Mouse (Mus musculus) olfactory bulb, adult 2 months (tissue): ENCODE measurements at regions not wholly inside any gene's neighbourhood (a gene's known extent, or its start where the extent isn't known, plus 50 kb on each side); places are given as distances from the start of the nearest gene placed in this dataset.

ENCODE experiments used
- H3K27ac ChIP-seq: fragments of 200-500 bp; 2 replicates; pipeline ENCODE4 v1.5.1; 2012; ENCODE audit warnings: low read depth, low read length; ENCODE audit not compliant: insufficient read depth
- H3K4me1 ChIP-seq: fragments of 200-500 bp; 2 replicates; pipeline ENCODE4 v1.6.1; 2012; ENCODE audit warnings: low read length; ENCODE audit not compliant: control insufficient read depth, insufficient read depth
- H3K4me3 ChIP-seq: fragments of 200-500 bp; 2 replicates; pipeline ENCODE4 v1.5.1; 2012; ENCODE audit warnings: mild to moderate bottlenecking, low read depth, low read length, moderate library complexity; ENCODE audit not compliant: insufficient read depth
- CTCF ChIP-seq: fragments of 200-500 bp; IDR thresholded peaks from 2 replicates; pipeline ENCODE4 v1.5.1; 2012; ENCODE audit warnings: low read depth, mild to moderate bottlenecking, low read length, moderate library complexity; ENCODE audit not compliant: insufficient read depth
- POLR2A ChIP-seq: fragments of 200-500 bp; IDR thresholded peaks from 2 replicates; pipeline ENCODE4 v1.6.1; 2012; ENCODE audit warnings: mild to moderate bottlenecking, low read depth, low read length, moderate library complexity; ENCODE audit not compliant: insufficient read depth
- WGBS: fragments of 180-500 bp; shearing (Covaris S2); methylation state at CpG from one replicate; pipeline ENCODE4 v1.1.7; 2018; 5-methylcytosine and 5-hydroxymethylcytosine counted together

DNA sequence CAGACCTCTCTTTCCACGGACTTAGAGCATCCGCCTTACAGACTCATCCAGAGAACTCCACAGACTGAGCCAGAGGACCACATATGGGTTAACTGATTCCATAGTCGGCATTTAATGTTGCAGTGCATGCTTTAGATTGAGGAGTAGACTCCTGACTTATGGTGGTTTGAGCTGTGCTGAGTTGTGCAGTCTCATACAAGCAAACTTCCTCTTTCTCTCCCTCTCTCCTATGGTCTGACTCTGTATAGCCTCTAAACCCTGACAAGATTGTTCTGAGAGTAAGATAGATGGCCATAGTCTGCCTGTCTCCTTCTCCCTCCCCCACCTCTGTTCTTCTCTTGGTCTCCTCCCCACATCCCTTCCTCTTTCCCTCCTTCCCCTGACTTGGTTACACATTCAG lies 616.0 kb downstream of the Ryr2 start:
- Histone ChIP-seq H3K4me3 (no peak overlapping the region), H3K4me1 (no peaks in the 10 kb centered on the region), H3K27ac (no peak overlapping the region)
- TF ChIP-seq POLR2A: no peak
- no peak for TF ChIP-seq CTCF
- WGBS: 92% methylated on average over 3 of the region's 3 CpGs

DNA sequence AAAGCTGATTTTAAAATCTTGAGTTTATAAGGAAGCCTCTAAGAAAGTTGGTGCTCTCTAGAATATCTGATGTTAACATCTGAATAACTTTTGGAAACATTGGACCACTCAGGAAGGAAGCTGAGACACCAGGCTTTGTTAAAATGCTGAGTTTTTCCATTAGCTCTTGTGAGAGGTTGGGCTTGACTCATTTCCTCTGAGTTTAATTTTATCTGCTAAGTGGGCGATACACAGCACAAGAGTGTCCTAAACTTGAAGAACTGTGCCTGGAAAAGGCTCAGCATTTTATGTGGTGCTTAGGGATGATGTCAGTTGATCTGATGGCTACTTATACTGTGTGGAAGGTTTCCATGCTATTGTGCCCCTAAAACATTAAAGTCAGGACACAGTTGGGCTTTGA lies 623.6 kb downstream of the Ryr2 start:
- H3K4me1 ChIP-seq: no peaks in the 10 kb centered on the region
- no peak overlapping the region for H3K4me3 ChIP-seq
- TF ChIP-seq POLR2A: no peak
- no peak for TF ChIP-seq CTCF
- WGBS: 9% methylated on average over 1 of the region's 1 CpGs
- 0 out of 2 replicates have a peak overlapping the region, but pooled peaks have one; percentile 51 for H3K27ac ChIP-seq

DNA sequence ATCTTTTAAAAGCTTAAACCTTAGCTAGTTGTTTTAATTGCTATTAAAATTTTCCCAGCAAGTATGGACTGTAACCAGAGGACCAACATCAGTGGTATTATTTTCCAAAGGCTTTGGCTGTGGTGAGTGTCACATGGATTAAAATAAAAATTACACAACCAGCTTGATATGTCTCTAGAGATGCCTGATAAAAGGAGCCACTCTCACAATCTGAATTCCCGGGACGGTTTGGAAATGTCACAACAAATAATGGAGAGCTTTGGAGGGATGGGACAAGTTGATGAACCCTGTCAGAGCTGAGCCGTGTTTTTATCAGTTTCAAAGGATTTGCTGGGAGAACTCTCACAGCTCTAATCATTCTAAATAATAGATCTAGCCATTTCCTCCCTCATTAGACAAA lies 624.0 kb downstream of the Ryr2 start:
- Histone ChIP-seq H3K4me3 (no peak overlapping the region), H3K4me1 (no peaks in the 10 kb centered on the region), H3K27ac (no peak overlapping the region)
- 22% methylated on average over 3 of the region's 3 CpGs for WGBS
- TF ChIP-seq CTCF (no peak), POLR2A (no peak)

DNA sequence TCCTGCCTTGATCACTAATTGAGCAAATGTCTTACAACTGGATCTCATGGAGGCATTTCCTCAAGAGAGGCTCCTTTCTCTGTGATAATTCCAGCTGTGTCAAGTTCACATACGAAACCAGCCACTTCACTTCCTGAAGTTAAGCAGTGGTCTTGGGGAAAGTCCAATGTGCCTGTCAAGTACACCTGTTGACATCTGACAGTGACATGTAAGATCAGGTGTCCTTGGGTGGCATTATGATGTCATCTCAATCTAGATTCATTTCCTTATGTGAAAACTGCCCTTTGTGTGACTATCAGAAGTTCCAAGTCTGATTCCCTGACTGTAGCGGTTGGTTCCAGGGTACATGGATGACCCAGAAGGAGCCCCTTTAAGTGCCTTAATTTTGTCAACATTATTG lies 646.5 kb downstream of the Ryr2 start:
- 97% methylated on average over 2 of the region's 2 CpGs for WGBS
- Histone ChIP-seq H3K27ac (no peak overlapping the region), H3K4me3 (no peak overlapping the region), H3K4me1 (no peaks in the 10 kb centered on the region)
- TF ChIP-seq CTCF: no peak
- TF ChIP-seq POLR2A: no peak

DNA sequence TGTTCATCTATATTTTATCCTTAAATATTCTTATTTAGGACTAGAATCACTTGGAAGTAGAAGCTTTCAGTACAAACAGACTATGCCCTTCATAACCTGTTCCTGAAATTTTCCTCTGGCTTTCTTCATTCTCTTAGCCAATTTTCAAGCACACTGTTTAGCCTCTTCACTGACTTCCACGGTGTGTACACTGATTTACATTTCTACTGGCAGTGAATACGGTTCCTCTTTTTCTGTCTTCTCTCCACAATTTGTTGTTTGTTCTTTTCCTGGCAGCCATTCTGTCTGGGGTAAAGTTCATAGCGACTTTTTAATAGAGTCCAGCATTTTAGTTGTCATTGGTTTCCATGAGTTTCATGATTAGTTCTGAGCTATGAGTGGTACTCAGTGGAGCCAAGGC lies 651.6 kb downstream of the Ryr2 start:
- WGBS: 48% methylated on average over 3 of the region's 3 CpGs
- Histone ChIP-seq H3K4me3 (no peak overlapping the region), H3K4me1 (no peaks in the 10 kb centered on the region), H3K27ac (no peak overlapping the region)
- TF ChIP-seq POLR2A (no peak), CTCF (no peak)

DNA sequence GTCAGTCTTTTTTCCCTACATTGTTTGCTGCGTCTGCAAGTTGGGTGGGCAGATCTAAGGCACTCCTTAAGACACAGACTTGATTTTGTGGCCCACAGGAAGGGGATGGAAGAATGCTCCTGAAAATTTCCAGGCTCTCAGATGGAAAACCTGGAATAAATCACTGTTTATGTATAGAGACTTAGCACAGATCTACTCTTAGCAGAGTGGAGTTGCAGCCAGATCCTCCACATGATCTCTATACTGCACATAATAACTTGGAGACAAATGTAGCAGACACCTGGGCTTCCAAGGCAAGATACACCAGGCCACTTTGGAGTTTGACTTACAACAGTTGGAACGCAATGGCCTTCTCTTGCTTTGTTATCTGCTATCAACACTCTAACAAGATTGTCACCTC lies 654.3 kb downstream of the Ryr2 start:
- no peak for TF ChIP-seq POLR2A
- no peak for TF ChIP-seq CTCF
- Histone ChIP-seq H3K4me3 (no peak overlapping the region), H3K4me1 (no peaks in the 10 kb centered on the region), H3K27ac (no peak overlapping the region)
- WGBS: 92% methylated on average over 2 of the region's 2 CpGs

DNA sequence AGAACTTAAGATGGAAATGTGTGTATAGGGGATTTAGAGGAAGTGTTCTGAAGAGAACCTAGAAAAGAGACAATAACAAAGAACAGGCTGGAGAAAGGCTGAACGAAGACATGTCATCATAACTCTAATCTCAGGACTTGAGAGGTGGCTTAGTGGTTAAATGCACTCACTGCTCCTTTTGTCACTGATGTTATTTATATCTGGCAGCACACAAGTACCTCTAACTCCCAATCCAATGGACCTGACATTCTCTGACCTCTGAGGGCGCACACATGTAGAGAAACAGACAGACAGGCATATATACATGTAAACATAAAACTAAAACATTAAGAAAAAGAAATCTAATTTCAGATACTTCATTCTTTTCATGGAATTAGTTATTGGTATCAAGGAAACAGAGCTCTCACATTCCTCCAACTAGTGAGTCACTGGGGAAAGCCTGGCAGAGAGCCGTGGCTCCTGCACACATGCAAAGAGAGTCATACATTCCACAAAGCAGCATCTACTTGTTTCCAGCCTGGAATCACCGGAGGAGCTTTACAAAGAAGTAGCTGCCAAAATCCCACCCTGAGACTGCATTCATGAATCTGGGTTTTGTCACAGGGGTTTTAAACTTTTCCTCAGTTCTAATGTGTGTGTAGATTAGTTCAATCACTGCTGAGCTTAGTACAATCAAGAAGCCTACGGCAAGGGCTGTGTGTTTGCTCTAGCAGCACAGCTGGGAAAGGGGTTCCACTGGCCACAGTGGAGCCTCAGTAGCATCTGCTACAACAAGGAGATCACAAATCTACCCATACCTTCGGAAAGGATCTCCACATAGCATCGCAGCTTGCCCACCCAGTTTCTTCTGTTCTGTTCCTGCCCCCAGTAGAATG lies 674.0 kb downstream of the Ryr2 start:
- H3K27ac ChIP-seq: no peak overlapping the region
- no peak overlapping the region for H3K4me3 ChIP-seq
- TF ChIP-seq CTCF: no peak
- no peak for TF ChIP-seq POLR2A
- WGBS: 68% methylated on average over 7 of the region's 7 CpGs
- H3K4me1 ChIP-seq: no peaks in the 10 kb centered on the region

DNA sequence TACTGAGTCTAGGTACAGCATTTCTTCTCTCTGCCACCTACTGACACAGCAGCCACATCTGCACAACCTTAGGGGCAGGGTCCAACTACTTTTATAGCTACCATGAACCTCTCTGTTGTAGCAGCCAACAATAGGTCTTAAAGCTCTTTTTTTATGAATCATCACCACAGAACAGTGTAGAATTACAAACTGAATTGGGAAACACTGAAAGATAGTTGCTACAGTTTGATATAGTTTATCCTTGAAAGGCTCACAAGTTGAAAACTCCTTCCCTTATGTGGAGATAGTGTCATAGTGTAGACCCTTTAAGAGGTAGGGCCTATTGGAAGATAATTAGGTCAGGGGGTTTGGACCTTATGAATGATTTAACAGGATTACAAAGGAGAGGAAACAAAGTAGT lies 679.9 kb downstream of the Ryr2 start:
- H3K27ac ChIP-seq: no peak overlapping the region
- no peak overlapping the region for H3K4me3 ChIP-seq
- no peak for TF ChIP-seq POLR2A
- TF ChIP-seq CTCF: no peak
- no peaks in the 10 kb centered on the region for H3K4me1 ChIP-seq

DNA sequence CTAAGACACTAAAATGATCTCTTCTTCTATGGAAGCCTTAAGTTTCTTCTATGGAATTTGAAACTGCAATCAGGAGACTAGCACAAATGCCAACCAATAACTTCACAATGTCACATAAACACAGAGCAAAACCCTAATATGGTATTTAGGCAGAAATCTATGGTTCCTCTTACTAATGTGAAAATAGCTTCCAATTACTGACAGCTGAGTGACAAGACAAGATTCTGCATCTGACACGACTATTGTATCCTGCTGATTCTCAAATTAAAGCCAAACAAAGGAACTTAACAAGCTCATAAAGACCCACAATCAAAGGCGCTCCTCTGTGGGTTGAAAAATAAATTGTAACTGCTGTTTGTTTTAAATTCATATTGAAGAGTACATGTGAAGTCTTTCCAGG lies 714.7 kb downstream of the Ryr2 start:
- WGBS: 54% methylated on average over 2 of the region's 2 CpGs
- H3K27ac ChIP-seq: no peak overlapping the region

More for the DNA sequence above, 714.7 kb downstream of the Ryr2 start:
- TF ChIP-seq POLR2A (no peak), CTCF (no peak)
- Histone ChIP-seq H3K4me1 (no peaks in the 10 kb centered on the region), H3K4me3 (no peak overlapping the region)
